Mouse (Mus musculus) embryonic facial prominence, embryonic 12.5 days (tissue): Measurements from ENCODE around the gene Cfap100. TPM values are rescaled to one million over a fixed set of nuclear protein-coding genes. Genes with fewer than 3 reads are reported as not detected.

Experiments used
- ATAC-seq: fragments of 200-750 bp; cut with Nextera tagmentation; 2 replicates; pipeline ENCODE4 v1.8.0; 2017; ENCODE audit not compliant: insufficient number of reproducible peaks, insufficient read depth, low FRiP score, low TSS enrichment
- H3K27ac ChIP-seq: fragments of 300-500 bp; sonication (generic); 2 replicates; pipeline ENCODE4 v1.5.1; 2016; ENCODE audit warnings: mild to moderate bottlenecking
- H3K27me3 ChIP-seq: fragments of 300-500 bp; sonication (generic); 2 replicates; pipeline ENCODE4 v1.6.1; 2016; ENCODE audit warnings: mild to moderate bottlenecking, moderate library complexity
- H3K36me3 ChIP-seq: fragments of 300-500 bp; sonication (generic); 2 replicates; pipeline ENCODE4 v1.6.1; 2016; ENCODE audit warnings: mild to moderate bottlenecking
- H3K4me1 ChIP-seq: fragments of 300-500 bp; sonication (generic); 2 replicates; pipeline ENCODE4 v1.6.1; 2016
- H3K4me2 ChIP-seq: fragments of 300-500 bp; sonication (generic); replicated peaks from 2 replicates; pipeline ENCODE4 v1.6.1; 2016; ENCODE audit warnings: mild to moderate bottlenecking, moderate library complexity
- H3K4me3 ChIP-seq: fragments of 300-500 bp; sonication (generic); 2 replicates; pipeline ENCODE4 v1.5.1; 2016; ENCODE audit warnings: mild to moderate bottlenecking
- H3K9ac ChIP-seq: fragments of 300-500 bp; sonication (generic); 2 replicates; pipeline ENCODE4 v1.6.1; 2016; ENCODE audit warnings: mild to moderate bottlenecking, moderate library complexity
- H3K9me3 ChIP-seq: fragments of 300-500 bp; sonication (generic); 2 replicates; pipeline ENCODE4 v1.6.1; 2016; ENCODE audit warnings: mild to moderate bottlenecking, moderate library complexity
- WGBS: fragments of 180-500 bp; shearing (Covaris S2); methylation state at CpG from one replicate; pipeline ENCODE4 v1.1.7; 2016; 5-methylcytosine and 5-hydroxymethylcytosine counted together
- polyA plus RNA-seq: library from polyadenylated mRNA; unstranded; fragments of >200 nt; fragmentation: Nextera tagmentation; extraction: Ambion mirVana; gene quantifications from 2 replicates; pipeline ENCODE4 v1.2.1, GENCODE M21; 2016

Cfap100 gene
- polyA plus RNA-seq, 1 experiment from 2014 or later, result 0.65 TPM

DNA sequence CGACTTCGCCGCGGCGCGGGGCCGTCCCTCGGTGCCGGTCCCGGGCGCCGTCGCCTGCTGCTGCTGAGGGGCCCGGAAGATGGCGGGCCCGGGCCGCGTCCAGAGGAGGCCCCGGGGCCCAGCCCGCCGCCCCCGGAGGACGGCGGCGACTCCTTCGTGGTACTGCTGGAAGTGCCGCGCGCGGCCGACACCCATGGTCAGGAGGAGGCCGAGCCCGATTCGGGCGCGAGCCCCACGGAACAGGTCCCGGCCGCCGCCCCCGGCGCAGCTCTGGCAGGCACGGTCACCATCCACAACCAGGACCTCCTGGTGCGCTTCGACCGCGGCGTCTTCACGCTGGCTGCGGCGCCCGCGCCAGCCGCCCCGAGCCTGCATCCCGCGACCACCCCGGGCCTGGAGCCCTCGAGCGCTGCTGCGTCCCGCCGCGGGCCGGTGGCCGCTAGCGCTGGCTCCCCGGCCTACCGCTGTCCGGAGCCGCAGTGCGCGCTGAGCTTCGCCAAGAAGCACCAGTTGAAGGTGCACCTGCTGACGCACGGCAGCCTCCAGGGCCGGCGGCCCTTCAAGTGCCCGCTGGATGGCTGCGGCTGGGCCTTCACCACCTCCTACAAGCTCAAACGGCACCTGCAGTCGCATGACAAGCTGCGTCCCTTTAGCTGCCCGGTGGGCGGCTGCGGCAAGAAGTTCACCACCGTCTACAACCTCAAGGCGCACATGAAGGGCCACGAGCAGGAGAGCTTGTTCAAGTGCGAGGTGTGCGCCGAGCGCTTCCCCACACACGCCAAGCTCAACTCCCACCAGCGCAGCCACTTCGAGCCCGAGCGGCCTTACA is 58.7 kb downstream of the Cfap100 start:
- Histone ChIP-seq H3K9me3 (no peaks in the 10 kb centered on the region), H3K27ac (peak overlapping the region; percentile 52; the same call in 1 of the 2 replicates), H3K27me3 (no peaks in the 10 kb centered on the region), H3K4me2 (peak overlapping the region; percentile 92), H3K4me1 (peaks cover 19% of the 10 kb centered on the region), H3K9ac (peak overlapping the region; percentile 76), H3K4me3 (peak overlapping the region; percentile 74), H3K36me3 (peaks cover 25% of the 10 kb centered on the region)
- WGBS, result under 1% methylated on average over 98 of the region's 98 CpGs
- peak; percentile 58 for ATAC-seq

DNA sequence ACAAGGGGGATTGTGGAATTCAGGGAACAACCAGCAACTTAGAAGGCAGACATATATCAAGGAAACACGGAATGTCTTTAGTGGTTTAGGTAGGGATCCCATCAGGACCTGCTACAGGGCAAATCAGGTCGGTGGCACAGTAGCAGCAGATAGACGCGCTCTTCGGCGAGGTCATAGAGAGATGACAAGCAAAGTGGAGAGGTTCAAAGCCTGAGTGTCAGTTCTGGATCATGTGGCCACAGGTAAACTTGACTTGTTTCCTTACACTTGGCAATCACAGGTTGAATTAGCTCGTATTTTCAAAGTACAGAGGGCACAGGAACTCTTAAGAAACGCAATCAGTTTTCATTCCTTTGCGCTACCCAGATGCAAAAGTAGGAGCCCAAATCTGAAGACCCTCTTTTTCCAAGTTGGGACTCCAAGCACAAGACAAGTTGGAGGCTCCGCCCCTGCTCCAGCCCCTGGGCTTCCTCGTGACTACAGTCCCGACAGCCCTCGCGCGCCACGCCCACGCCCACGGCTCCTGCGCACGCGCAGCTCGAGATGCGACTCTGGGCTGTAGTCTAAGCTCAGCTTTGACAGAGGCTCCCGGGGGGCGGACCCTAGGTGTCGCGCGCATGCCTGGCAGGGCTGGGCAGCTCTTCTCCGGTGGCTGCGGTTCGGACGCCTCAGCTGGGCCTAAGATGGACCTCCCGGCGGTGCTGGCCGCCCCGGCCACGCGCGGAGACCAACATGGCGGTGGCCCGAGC is 59.4 kb downstream of the Cfap100 start, which contains the start of gene Zxdc:
Zxdc (plus strand) TSS at position 517 of the 749 bp plus-strand sequence.
- H3K36me3 ChIP-seq, result peaks cover 17% of the 10 kb centered on the region
- H3K27ac ChIP-seq, result peak within 1 kb of the TSS; percentile 52; the same call in 1 of the 2 replicates
- H3K4me2 ChIP-seq, result peak within 1 kb of the TSS; percentile 92
- peak; percentile 97 for ATAC-seq
- WGBS, result 5% methylated on average over 39 of the region's 41 CpGs
- H3K4me3 ChIP-seq, result peak within 1 kb of the TSS; percentile 74
- H3K27me3 ChIP-seq, result no peaks in the 10 kb centered on the region
- H3K4me1 ChIP-seq, result peaks cover 19% of the 10 kb centered on the region
- no peaks in the 10 kb centered on the region for H3K9me3 ChIP-seq
- peak within 1 kb of the TSS; percentile 76 for H3K9ac ChIP-seq

DNA sequence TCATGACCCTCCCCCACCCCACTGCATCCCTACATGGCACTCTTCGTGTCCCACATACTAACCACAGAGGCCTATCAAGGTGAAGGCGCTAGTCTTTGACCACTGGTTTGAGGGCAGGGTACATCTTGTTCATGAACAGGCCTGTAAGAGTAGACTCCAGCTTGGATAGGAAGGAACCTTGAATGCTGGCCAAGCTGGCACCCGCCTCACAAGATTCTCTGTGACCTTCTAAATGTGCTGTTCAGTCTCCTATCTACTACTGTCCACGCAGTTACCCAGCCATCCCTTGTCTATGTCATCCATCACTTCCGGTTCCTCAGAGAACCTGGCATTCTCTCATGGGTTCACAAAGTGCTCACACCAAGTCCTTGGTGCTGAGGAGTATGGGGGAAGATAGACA is 65.3 kb downstream of the Cfap100 start:
- Histone ChIP-seq H3K36me3 (no peaks in the 10 kb centered on the region), H3K9ac (no peak overlapping the region), H3K4me3 (no peak overlapping the region), H3K9me3 (no peaks in the 10 kb centered on the region), H3K27ac (no peak overlapping the region), H3K4me2 (no peak overlapping the region), H3K4me1 (peaks cover 17% of the 10 kb centered on the region; the same call in 1 of the 2 replicates), H3K27me3 (no peaks in the 10 kb centered on the region)
- no peak for ATAC-seq
- WGBS, result 88% methylated on average over 5 of the region's 5 CpGs

DNA sequence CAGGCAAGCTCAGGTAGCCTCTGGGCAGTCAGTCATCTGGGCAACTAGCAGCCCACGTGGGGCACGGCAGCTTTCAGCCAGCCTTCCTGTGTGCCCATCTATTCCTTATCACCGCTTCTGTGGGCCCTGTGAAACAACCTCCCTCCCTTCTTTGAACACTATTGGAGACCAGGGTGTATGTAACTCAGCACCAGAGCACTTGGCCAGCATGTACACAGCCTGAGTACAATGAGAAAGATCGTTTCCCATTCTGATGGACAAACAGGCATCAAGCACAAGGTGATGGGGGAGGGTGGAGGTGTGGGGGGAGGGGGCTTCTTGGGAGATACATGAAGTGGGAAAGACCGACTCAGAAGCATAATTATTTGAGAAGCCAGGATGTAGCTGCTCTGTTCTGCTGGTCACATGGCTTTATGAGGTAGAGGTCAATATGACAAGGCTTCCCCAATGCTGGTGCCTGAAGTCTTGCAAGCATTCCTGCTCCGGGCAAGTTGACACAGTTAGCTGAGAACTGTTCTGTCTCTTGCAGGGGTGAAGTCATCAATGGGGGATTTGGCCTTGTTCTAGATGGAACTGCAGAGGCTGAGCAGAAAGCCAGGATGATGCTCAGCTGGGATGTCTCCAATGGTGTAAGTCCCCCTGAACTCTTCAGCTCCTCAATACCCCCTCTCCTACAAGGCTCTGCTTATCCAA is 67.5 kb downstream of the Cfap100 start:
- Histone ChIP-seq H3K27ac (peak overlapping the region; percentile 69; the same call in 1 of the 2 replicates), H3K4me3 (no peak overlapping the region), H3K9ac (no peak overlapping the region), H3K9me3 (no peaks in the 10 kb centered on the region), H3K4me2 (no peak overlapping the region), H3K36me3 (no peaks in the 10 kb centered on the region), H3K4me1 (peaks cover 17% of the 10 kb centered on the region; the same call in 1 of the 2 replicates), H3K27me3 (no peaks in the 10 kb centered on the region)
- no peak for ATAC-seq
- 89% methylated on average over 6 of the region's 6 CpGs for WGBS

DNA sequence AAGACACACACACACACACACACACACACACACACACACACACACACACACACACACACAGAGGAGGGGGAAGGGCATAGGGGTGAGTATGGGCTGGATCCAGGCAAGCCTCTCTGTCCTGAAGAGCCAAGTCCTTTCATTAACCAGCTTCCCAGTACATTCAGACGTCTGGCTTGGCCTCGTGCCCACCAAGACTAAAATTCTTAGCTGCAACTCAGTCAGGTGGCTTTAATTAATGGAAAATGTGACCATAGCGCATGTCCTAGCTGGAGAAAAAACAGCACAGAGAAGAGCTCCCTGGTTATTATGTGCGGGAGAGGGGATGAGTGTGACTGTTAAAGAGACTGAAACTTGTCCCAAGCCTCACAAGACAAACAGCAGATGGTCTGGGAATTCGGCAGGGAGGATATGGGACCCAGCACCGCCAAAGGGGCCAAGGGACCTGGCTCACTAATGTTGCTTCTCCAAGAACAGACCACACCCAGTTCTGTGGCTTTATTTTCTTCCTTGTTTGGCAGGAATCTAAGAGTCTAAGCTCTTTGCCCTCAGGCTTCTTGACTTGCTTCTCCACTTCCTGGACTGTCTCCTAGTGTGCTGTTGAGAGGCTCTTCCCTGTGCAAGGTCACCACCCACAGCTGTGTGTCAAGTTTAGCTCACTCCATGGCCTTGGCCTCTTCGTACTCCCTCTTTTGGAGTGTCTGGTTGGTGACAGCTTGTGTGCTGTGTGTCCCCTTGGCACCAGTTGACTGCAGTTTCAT is 68.4 kb downstream of the Cfap100 start:
- 23% methylated on average over 7 of the region's 7 CpGs for WGBS
- H3K27ac ChIP-seq, result peak overlapping the region; percentile 69
- peak; percentile 70 for ATAC-seq

DNA sequence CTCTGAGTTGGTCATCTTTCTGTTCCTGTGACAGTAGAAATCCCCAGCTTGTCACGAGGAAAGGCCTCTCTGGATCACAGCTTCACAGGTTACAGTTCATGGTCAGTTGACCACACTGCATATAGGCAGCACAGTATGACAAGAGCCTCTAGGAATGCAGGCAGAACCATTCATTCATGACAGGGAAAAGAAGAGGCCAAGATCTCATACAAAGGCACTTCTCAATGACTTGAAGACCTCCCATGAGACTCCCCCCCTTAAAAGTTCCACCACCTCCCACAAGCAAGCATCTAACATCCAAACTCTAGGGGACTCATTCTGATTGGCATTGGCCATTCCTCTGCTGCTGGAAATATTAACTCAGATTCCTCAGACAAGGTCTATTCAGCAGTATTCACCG is 69.2 kb downstream of the Cfap100 start:
- 74% methylated on average over 2 of the region's 2 CpGs for WGBS
- ATAC-seq, result no peak
- peaks cover 17% of the 10 kb centered on the region; the same call in 1 of the 2 replicates for H3K4me1 ChIP-seq
- H3K9ac ChIP-seq, result no peak overlapping the region
- H3K9me3 ChIP-seq, result no peaks in the 10 kb centered on the region
- no peak overlapping the region for H3K4me3 ChIP-seq
- H3K27ac ChIP-seq, result peak overlapping the region; percentile 69
- H3K36me3 ChIP-seq, result no peaks in the 10 kb centered on the region
- H3K4me2 ChIP-seq, result no peak overlapping the region
- no peaks in the 10 kb centered on the region for H3K27me3 ChIP-seq

More for the DNA sequence above, 68.4 kb downstream of the Cfap100 start:
- Histone ChIP-seq H3K9ac (no peak overlapping the region), H3K36me3 (no peaks in the 10 kb centered on the region), H3K4me2 (no peak overlapping the region), H3K9me3 (no peaks in the 10 kb centered on the region), H3K4me3 (no peak overlapping the region), H3K27me3 (no peaks in the 10 kb centered on the region), H3K4me1 (peaks cover 17% of the 10 kb centered on the region; the same call in 1 of the 2 replicates)

DNA sequence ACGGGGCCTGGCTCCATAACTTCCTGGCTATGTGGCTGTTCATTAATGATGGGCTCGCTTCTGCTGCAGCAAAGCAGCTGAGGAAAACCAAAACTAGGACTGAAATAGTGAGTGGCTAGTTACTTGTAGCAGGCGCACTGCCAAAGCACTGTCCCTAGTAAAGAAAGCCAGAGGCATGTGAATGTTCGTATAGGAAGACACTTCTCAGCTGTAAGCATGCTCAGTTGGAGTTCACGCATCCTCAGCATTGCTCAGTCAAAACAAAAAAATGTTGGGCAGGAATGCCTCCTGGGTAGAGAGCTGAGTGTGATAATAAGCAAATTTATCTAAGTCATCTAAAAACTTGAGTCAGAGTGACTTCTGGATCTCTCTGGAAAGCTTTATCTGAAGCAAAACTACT is 70.5 kb downstream of the Cfap100 start:
- no peak overlapping the region for H3K4me3 ChIP-seq
- H3K9ac ChIP-seq, result no peak overlapping the region
- H3K4me1 ChIP-seq, result peaks cover 17% of the 10 kb centered on the region; the same call in 1 of the 2 replicates
- no peaks in the 10 kb centered on the region for H3K27me3 ChIP-seq
- no peaks in the 10 kb centered on the region for H3K36me3 ChIP-seq
- H3K4me2 ChIP-seq, result no peak overlapping the region
- H3K27ac ChIP-seq, result no peak overlapping the region
- 66% methylated on average over 5 of the region's 5 CpGs for WGBS
- H3K9me3 ChIP-seq, result no peaks in the 10 kb centered on the region
- no peak for ATAC-seq

Other genes with a start within 250 kb of the Cfap100 start
- not detected in 2 replicates for gene V1ra8, start 226.0 kb downstream of the Cfap100 start, polyA plus RNA-seq
- not detected in 2 replicates for gene Vmn1r53, start 204.4 kb downstream of the Cfap100 start, polyA plus RNA-seq
- gene Vmn1r54, start 182.5 kb downstream of the Cfap100 start, polyA plus RNA-seq, result not detected in 2 replicates
- gene BC048671, start 127.6 kb downstream of the Cfap100 start, polyA plus RNA-seq, result not detected in 2 replicates
- gene Chst13, start 103.6 kb downstream of the Cfap100 start, polyA plus RNA-seq, result 0.22 TPM in 1 of 2 replicates, not detected in the other
- not detected in 2 replicates for gene Uroc1, start 95.5 kb downstream of the Cfap100 start, polyA plus RNA-seq
- gene Zxdc, start 59.3 kb downstream of the Cfap100 start, polyA plus RNA-seq, result 11.5 and 12.6 TPM in 2 replicates
- 4.5 TPM in 2 replicates for gene Klf15, start 33.8 kb upstream of the Cfap100 start, polyA plus RNA-seq
- gene Aldh1l1, start 57.6 kb upstream of the Cfap100 start, polyA plus RNA-seq, result 1.7 and 2.1 TPM in 2 replicates
- 2.4 and 2.8 TPM in 2 replicates for gene Slc41a3, start 175.9 kb upstream of the Cfap100 start, polyA plus RNA-seq